Mouse (Mus musculus) forebrain, embryonic 13.5 days (tissue): ENCODE data around the gene Kalrn. TPM values are rescaled to one million over a fixed set of nuclear protein-coding genes. Genes with fewer than 3 reads are reported as not detected.

Experiments used
- ATAC-seq: fragments of 200-750 bp; cut with Nextera tagmentation; 2 replicates; pipeline ENCODE4 v1.8.0; 2017
- H3K27ac ChIP-seq: fragments of 300-500 bp; sonication (generic); 2 replicates; pipeline ENCODE4 v1.5.1; 2015; ENCODE audit warnings: inconsistent platforms, mild to moderate bottlenecking, moderate library complexity
- H3K27me3 ChIP-seq: fragments of 300-500 bp; sonication (generic); 2 replicates; pipeline ENCODE4 v1.6.1; 2015; ENCODE audit warnings: mild to moderate bottlenecking, inconsistent platforms
- H3K36me3 ChIP-seq: fragments of 300-500 bp; sonication (generic); 2 replicates; pipeline ENCODE4 v1.6.1; 2015; ENCODE audit warnings: mild to moderate bottlenecking, inconsistent platforms; ENCODE audit not compliant: poor library complexity, severe bottlenecking
- H3K4me1 ChIP-seq: fragments of 300-500 bp; sonication (generic); 2 replicates; pipeline ENCODE4 v1.6.1; 2015; ENCODE audit warnings: inconsistent platforms
- H3K4me2 ChIP-seq: fragments of 300-500 bp; sonication (generic); 2 replicates; pipeline ENCODE4 v1.6.1; 2015; ENCODE audit warnings: inconsistent platforms, mild to moderate bottlenecking, moderate library complexity
- H3K4me3 ChIP-seq: fragments of 300-500 bp; sonication (generic); 2 replicates; pipeline ENCODE4 v1.5.1; 2015; ENCODE audit warnings: mild to moderate bottlenecking, inconsistent platforms
- H3K9ac ChIP-seq: fragments of 300-500 bp; sonication (generic); 2 replicates; pipeline ENCODE4 v1.6.1; 2015; ENCODE audit warnings: mild to moderate bottlenecking, inconsistent platforms
- H3K9me3 ChIP-seq: fragments of 300-500 bp; sonication (generic); replicated peaks from 2 replicates; pipeline ENCODE4 v1.6.1; 2016; ENCODE audit warnings: inconsistent platforms
- WGBS: fragments of 180-500 bp; shearing (Covaris S2); methylation state at CpG from one replicate; pipeline ENCODE4 v1.1.7; 2015; 5-methylcytosine and 5-hydroxymethylcytosine counted together
- polyA plus RNA-seq: library from polyadenylated mRNA; unstranded; fragments of >200 nt; fragmentation: Nextera tagmentation; extraction: Ambion mirVana; gene quantifications from 2 replicates; pipeline ENCODE4 v1.2.1, GENCODE M21; 2015

Gene Kalrn
- polyA plus RNA-seq, 1 experiment from 2014 or later = 31.5 TPM

GRCm38 (mm10) chr16:34141670-34142069, 431.7 kb downstream of the Kalrn start:
- Histone ChIP-seq H3K4me2 (no peak overlapping the region), H3K36me3 (no peaks in the 10 kb centered on the region), H3K4me3 (no peak overlapping the region), H3K9ac (no peak overlapping the region), H3K27ac (no peak overlapping the region), H3K9me3 (no peaks in the 10 kb centered on the region), H3K27me3 (no peaks in the 10 kb centered on the region), H3K4me1 (peaks cover 8% of the 10 kb centered on the region; the same call in 1 of the 2 replicates)
- ATAC-seq = no peak
- 83% methylated on average over 8 of the region's 8 CpGs for WGBS

GRCm38 (mm10) chr16:34135074-34135473, 438.3 kb downstream of the Kalrn start:
- Histone ChIP-seq H3K4me2 (no peak overlapping the region), H3K4me1 (no peaks in the 10 kb centered on the region), H3K36me3 (peaks cover 23% of the 10 kb centered on the region), H3K27ac (no peak overlapping the region), H3K9me3 (no peaks in the 10 kb centered on the region), H3K4me3 (no peak overlapping the region), H3K27me3 (no peaks in the 10 kb centered on the region), H3K9ac (no peak overlapping the region)
- ATAC-seq = no peak
- WGBS = 81% methylated on average over 2 of the region's 2 CpGs

GRCm38 (mm10) chr16:34134628-34135027, 438.7 kb downstream of the Kalrn start:
- Histone ChIP-seq H3K9me3 (no peaks in the 10 kb centered on the region), H3K9ac (no peak overlapping the region), H3K36me3 (peaks cover 23% of the 10 kb centered on the region), H3K27me3 (no peaks in the 10 kb centered on the region), H3K4me2 (no peak overlapping the region), H3K4me3 (no peak overlapping the region), H3K27ac (no peak overlapping the region), H3K4me1 (no peaks in the 10 kb centered on the region)
- WGBS = 66% methylated on average over 3 of the region's 3 CpGs
- no peak for ATAC-seq

GRCm38 (mm10) chr16:34125595-34125994, 447.7 kb downstream of the Kalrn start:
- Histone ChIP-seq H3K4me1 (no peaks in the 10 kb centered on the region), H3K9ac (no peak overlapping the region), H3K27ac (no peak overlapping the region), H3K27me3 (no peaks in the 10 kb centered on the region), H3K36me3 (0 out of 2 replicates have a peak, but pooled peaks cover 8% of the 10 kb centered on the region), H3K4me2 (no peak overlapping the region), H3K9me3 (no peaks in the 10 kb centered on the region), H3K4me3 (no peak overlapping the region)
- peak; percentile 58; the same call in 1 of the 2 replicates for ATAC-seq
- 6% methylated on average over 2 of the region's 2 CpGs for WGBS

- 86% methylated on average over 9 of the region's 9 CpGs for WGBS
- H3K27ac ChIP-seq = no peak overlapping the region
- ATAC-seq = no peak
Measured at GRCm38 (mm10) chr16:34122486-34122885, 450.8 kb downstream of the Kalrn start.

GRCm38 (mm10) chr16:34121288-34121687, 452.0 kb downstream of the Kalrn start:
- no peak for ATAC-seq
- no peaks in the 10 kb centered on the region for H3K27me3 ChIP-seq
- peaks cover 4% of the 10 kb centered on the region; the same call in 1 of the 2 replicates for H3K36me3 ChIP-seq
- H3K9me3 ChIP-seq = no peaks in the 10 kb centered on the region
- H3K9ac ChIP-seq = no peak overlapping the region
- no peak overlapping the region for H3K27ac ChIP-seq
- H3K4me3 ChIP-seq = no peak overlapping the region
- H3K4me1 ChIP-seq = no peaks in the 10 kb centered on the region
- H3K4me2 ChIP-seq = no peak overlapping the region
- 85% methylated on average over 7 of the region's 7 CpGs for WGBS

More at GRCm38 (mm10) chr16:34122486-34122885, 450.8 kb downstream of the Kalrn start:
- H3K4me1 ChIP-seq = no peaks in the 10 kb centered on the region
- 0 out of 2 replicates have a peak, but pooled peaks cover 3% of the 10 kb centered on the region for H3K36me3 ChIP-seq
- H3K4me3 ChIP-seq = no peak overlapping the region
- no peak overlapping the region for H3K4me2 ChIP-seq
- no peak overlapping the region for H3K9ac ChIP-seq
- H3K27me3 ChIP-seq = no peaks in the 10 kb centered on the region
- H3K9me3 ChIP-seq = no peaks in the 10 kb centered on the region

- H3K4me3 ChIP-seq = no peak overlapping the region
- no peak overlapping the region for H3K27ac ChIP-seq
- no peak overlapping the region for H3K4me2 ChIP-seq
- 81% methylated on average over 9 of the region's 9 CpGs for WGBS
- H3K9me3 ChIP-seq = no peaks in the 10 kb centered on the region
- no peak for ATAC-seq
- H3K36me3 ChIP-seq = peaks cover 9% of the 10 kb centered on the region; the same call in 1 of the 2 replicates
- H3K9ac ChIP-seq = no peak overlapping the region
- no peaks in the 10 kb centered on the region for H3K27me3 ChIP-seq
- H3K4me1 ChIP-seq = no peaks in the 10 kb centered on the region
Measured at GRCm38 (mm10) chr16:34120801-34121201, 452.5 kb downstream of the Kalrn start.

GRCm38 (mm10) chr16:34119844-34120243, 453.5 kb downstream of the Kalrn start:
- Histone ChIP-seq H3K9me3 (no peaks in the 10 kb centered on the region), H3K4me3 (no peak overlapping the region), H3K27me3 (no peaks in the 10 kb centered on the region), H3K4me1 (no peaks in the 10 kb centered on the region), H3K27ac (no peak overlapping the region), H3K4me2 (no peak overlapping the region), H3K9ac (no peak overlapping the region), H3K36me3 (peaks cover 11% of the 10 kb centered on the region; the same call in 1 of the 2 replicates)
- WGBS = 89% methylated on average over 7 of the region's 7 CpGs
- no peak for ATAC-seq

- no peaks in the 10 kb centered on the region for H3K27me3 ChIP-seq
- no peak overlapping the region for H3K9ac ChIP-seq
- H3K27ac ChIP-seq = no peak overlapping the region
- no peaks in the 10 kb centered on the region for H3K9me3 ChIP-seq
- ATAC-seq = no peak
- 21% methylated on average over 2 of the region's 2 CpGs for WGBS
- H3K4me3 ChIP-seq = no peak overlapping the region
- no peak overlapping the region for H3K4me2 ChIP-seq
- peaks cover 11% of the 10 kb centered on the region; the same call in 1 of the 2 replicates for H3K36me3 ChIP-seq
- no peaks in the 10 kb centered on the region for H3K4me1 ChIP-seq
Measured at GRCm38 (mm10) chr16:34119370-34119769, 454.0 kb downstream of the Kalrn start.

- peaks cover 4% of the 10 kb centered on the region; the same call in 1 of the 2 replicates for H3K4me1 ChIP-seq
- H3K9me3 ChIP-seq = no peaks in the 10 kb centered on the region
- H3K4me3 ChIP-seq = no peak overlapping the region
- no peak overlapping the region for H3K4me2 ChIP-seq
- no peak overlapping the region for H3K9ac ChIP-seq
- no peak overlapping the region for H3K27ac ChIP-seq
- ATAC-seq = peak; percentile 87
- 2% methylated on average over 3 of the region's 3 CpGs for WGBS
- no peaks in the 10 kb centered on the region for H3K27me3 ChIP-seq
- H3K36me3 ChIP-seq = peaks cover 11% of the 10 kb centered on the region; the same call in 1 of the 2 replicates
Measured at GRCm38 (mm10) chr16:34114665-34115064, 458.7 kb downstream of the Kalrn start.

- no peak overlapping the region for H3K4me3 ChIP-seq
- 82% methylated on average over 9 of the region's 9 CpGs for WGBS
- H3K9ac ChIP-seq = no peak overlapping the region; the same call in 1 of the 2 replicates
- peaks cover 15% of the 10 kb centered on the region; the same call in 1 of the 2 replicates for H3K36me3 ChIP-seq
- H3K27me3 ChIP-seq = no peaks in the 10 kb centered on the region
- H3K27ac ChIP-seq = no peak overlapping the region
- ATAC-seq = no peak
- H3K4me1 ChIP-seq = peaks cover 4% of the 10 kb centered on the region; the same call in 1 of the 2 replicates
- no peaks in the 10 kb centered on the region for H3K9me3 ChIP-seq
- no peak overlapping the region for H3K4me2 ChIP-seq
Measured at GRCm38 (mm10) chr16:34113150-34113549, 460.2 kb downstream of the Kalrn start.

GRCm38 (mm10) chr16:34112490-34112889, 460.8 kb downstream of the Kalrn start:
- no peaks in the 10 kb centered on the region for H3K9me3 ChIP-seq
- ATAC-seq = no peak

More at GRCm38 (mm10) chr16:34112490-34112889, 460.8 kb downstream of the Kalrn start:
- 29% methylated on average over 5 of the region's 5 CpGs for WGBS
- Histone ChIP-seq H3K36me3 (peaks cover 15% of the 10 kb centered on the region; the same call in 1 of the 2 replicates), H3K4me1 (peaks cover 4% of the 10 kb centered on the region; the same call in 1 of the 2 replicates), H3K27ac (no peak overlapping the region), H3K9ac (no peak overlapping the region), H3K27me3 (no peaks in the 10 kb centered on the region), H3K4me2 (no peak overlapping the region), H3K4me3 (no peak overlapping the region)
